Mouse (Mus musculus): ENCODE data around the gene Mad2l1. TPM values are rescaled to one million over a fixed set of nuclear protein-coding genes. Genes with fewer than 3 reads are reported as not detected.

The Mad2l1 gene
- polyA plus RNA-seq, 1 experiment from 2014 or later = 36.3 TPM

Other genes starting within 250 kb of the Mad2l1 start
- gene Vmn1r32, start 24.7 kb downstream of the Mad2l1 start, polyA plus RNA-seq (2015; fragmentation: Nextera tagmentation; extraction: Ambion mirVana) = 0.08 TPM in 1 of 2 replicates, not detected in the other
- gene Vmn1r33, start 82.9 kb downstream of the Mad2l1 start, polyA plus RNA-seq (2015; fragmentation: Nextera tagmentation; extraction: Ambion mirVana) = not detected in 2 replicates
- not detected in 2 replicates for gene Vmn1r34, start 108.5 kb downstream of the Mad2l1 start, polyA plus RNA-seq (2015; fragmentation: Nextera tagmentation; extraction: Ambion mirVana)
- not detected in 2 replicates for gene Vmn1r35, start 150.5 kb downstream of the Mad2l1 start, polyA plus RNA-seq (2015; fragmentation: Nextera tagmentation; extraction: Ambion mirVana)
- not detected in 2 replicates for gene Vmn1r36, start 183.8 kb downstream of the Mad2l1 start, polyA plus RNA-seq (2015; fragmentation: Nextera tagmentation; extraction: Ambion mirVana)
- not detected in 2 replicates for gene Vmn1r37, start 194.0 kb downstream of the Mad2l1 start, polyA plus RNA-seq (2015; fragmentation: Nextera tagmentation; extraction: Ambion mirVana)
- not detected in 2 replicates for gene Vmn1r38, start 247.2 kb downstream of the Mad2l1 start, polyA plus RNA-seq (2015; fragmentation: Nextera tagmentation; extraction: Ambion mirVana)